Mouse (Mus musculus): ENCODE data around the gene Lama1. TPM values are rescaled to one million over a fixed set of nuclear protein-coding genes. Genes with fewer than 3 reads are reported as not detected.

Lama1 gene
- total RNA-seq, 1 experiment = 112 TPM

DNA sequence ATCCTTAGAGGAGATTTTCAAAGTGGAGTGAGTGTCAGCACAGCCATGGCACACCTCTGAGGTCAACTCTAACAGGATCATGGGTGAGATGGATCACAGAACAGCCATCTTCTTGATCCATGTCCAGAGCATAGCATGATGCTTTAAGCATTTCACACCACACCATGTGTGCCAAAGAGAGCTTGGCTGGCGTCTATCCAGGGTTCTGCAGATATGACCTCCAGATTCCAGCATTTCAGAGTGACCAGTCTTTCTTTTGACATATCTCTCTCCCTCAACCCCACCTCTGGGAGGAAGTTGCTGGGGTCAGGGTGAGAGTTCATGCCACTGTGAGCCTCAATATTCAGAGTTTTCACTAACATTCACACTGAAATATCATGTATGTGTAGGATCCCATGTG, 18.5 kb upstream of the Lama1 start:
- in situ Hi-C loops (cut with MboI; ENCODE audit: low sequenced_read_pairs in 2 of 2, unreplicated experiment in 2 of 2) = no loop called here

DNA sequence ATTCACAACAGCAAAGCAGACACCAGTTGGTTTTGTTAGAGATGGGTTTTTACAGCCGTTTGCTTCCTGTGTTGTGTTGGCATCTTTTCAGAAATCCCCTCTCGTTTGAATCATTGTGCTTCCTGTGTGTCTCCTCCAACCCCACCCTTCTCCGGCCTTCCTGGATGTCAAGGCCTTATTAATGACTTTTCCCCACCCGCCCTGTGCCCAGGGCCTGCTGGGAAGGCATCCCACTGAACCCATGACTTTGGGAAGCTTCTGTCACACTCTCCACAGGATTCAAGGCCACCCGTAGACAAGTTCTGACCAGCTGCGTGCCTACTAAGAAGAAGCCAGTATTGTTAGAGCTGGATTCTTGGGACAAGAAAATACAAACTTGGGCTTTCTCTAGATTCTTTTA, 16.0 kb upstream of the Lama1 start:
- TF ChIP-seq HCFC1 (IDR thresholded peaks at IDR 0.05; ENCODE audit: borderline replicate concordance, insufficient read depth, low read length) (no peak), ZNF384 (IDR thresholded peaks at IDR 0.05; ENCODE audit: low read depth, low read length) (no peak), MAFK (IDR thresholded peaks at IDR 0.05; ENCODE audit: insufficient read depth, low read depth, low read length) (no peak), ZC3H11A (IDR thresholded peaks at IDR 0.05; ENCODE audit: borderline replicate concordance, low read depth, low read length) (no peak), CHD2 (IDR thresholded peaks at IDR 0.05; ENCODE audit: low read depth, low read length) (no peak)
- in situ Hi-C loops (cut with MboI; ENCODE audit: low sequenced_read_pairs in 2 of 2, unreplicated experiment in 2 of 2) = no loop called here
- Histone ChIP-seq H3K36me3 (ENCODE audit: control insufficient read depth, insufficient read depth, low read length, poor library complexity, severe bottlenecking) (no peaks in the 10 kb centered on the region), H3K4me3 (ENCODE audit: insufficient read depth in 1 of 2, low read depth in 1 of 2, low read length in 2 of 2, poor library complexity in 1 of 2, severe bottlenecking in 1 of 2) (no peak overlapping the region), H3K9me3 (ENCODE audit: control insufficient read depth, insufficient read depth, low read depth, low read length) (no peaks in the 10 kb centered on the region), H3K27ac (ENCODE audit: insufficient read depth, low read depth, low read length, poor library complexity, severe bottlenecking) (no peak overlapping the region), H3K9ac (ENCODE audit: insufficient read depth, low read depth, low read length, poor library complexity, severe bottlenecking) (no peak overlapping the region), H3K4me1 (ENCODE audit: control insufficient read depth in 2 of 2, insufficient read depth in 2 of 2, low read length in 2 of 2, poor library complexity in 1 of 2) (0 out of 4 replicates have a peak, but pooled peaks cover 0 to 2% of the 10 kb centered on the region in 2 experiments)
- no peak for DNase-seq (ENCODE audit: low read depth, low spot score)

More for the DNA sequence above, 18.5 kb upstream of the Lama1 start:
- H3K27ac ChIP-seq (ENCODE audit: insufficient read depth, low read depth, low read length, poor library complexity, severe bottlenecking) = no peak overlapping the region
- H3K4me1 ChIP-seq (ENCODE audit: control insufficient read depth in 2 of 2, insufficient read depth in 2 of 2, low read length in 2 of 2, poor library complexity in 1 of 2) = 0 out of 4 replicates have a peak, but pooled peaks cover 0 to 2% of the 10 kb centered on the region in 2 experiments
- no peak overlapping the region for H3K9ac ChIP-seq (ENCODE audit: insufficient read depth, low read depth, low read length, poor library complexity, severe bottlenecking)
- no peaks in the 10 kb centered on the region for H3K36me3 ChIP-seq (ENCODE audit: control insufficient read depth, insufficient read depth, low read length, poor library complexity, severe bottlenecking)
- no peak for DNase-seq (ENCODE audit: low read depth, low spot score)
- H3K9me3 ChIP-seq (ENCODE audit: control insufficient read depth, insufficient read depth, low read depth, low read length) = no peaks in the 10 kb centered on the region
- no peak overlapping the region for H3K4me3 ChIP-seq (ENCODE audit: insufficient read depth in 1 of 2, low read depth in 1 of 2, low read length in 2 of 2, poor library complexity in 1 of 2, severe bottlenecking in 1 of 2)
- TF ChIP-seq HCFC1 (IDR thresholded peaks at IDR 0.05; ENCODE audit: borderline replicate concordance, insufficient read depth, low read length) (no peak), ZC3H11A (IDR thresholded peaks at IDR 0.05; ENCODE audit: borderline replicate concordance, low read depth, low read length) (no peak), ZNF384 (IDR thresholded peaks at IDR 0.05; ENCODE audit: low read depth, low read length) (no peak)

DNA sequence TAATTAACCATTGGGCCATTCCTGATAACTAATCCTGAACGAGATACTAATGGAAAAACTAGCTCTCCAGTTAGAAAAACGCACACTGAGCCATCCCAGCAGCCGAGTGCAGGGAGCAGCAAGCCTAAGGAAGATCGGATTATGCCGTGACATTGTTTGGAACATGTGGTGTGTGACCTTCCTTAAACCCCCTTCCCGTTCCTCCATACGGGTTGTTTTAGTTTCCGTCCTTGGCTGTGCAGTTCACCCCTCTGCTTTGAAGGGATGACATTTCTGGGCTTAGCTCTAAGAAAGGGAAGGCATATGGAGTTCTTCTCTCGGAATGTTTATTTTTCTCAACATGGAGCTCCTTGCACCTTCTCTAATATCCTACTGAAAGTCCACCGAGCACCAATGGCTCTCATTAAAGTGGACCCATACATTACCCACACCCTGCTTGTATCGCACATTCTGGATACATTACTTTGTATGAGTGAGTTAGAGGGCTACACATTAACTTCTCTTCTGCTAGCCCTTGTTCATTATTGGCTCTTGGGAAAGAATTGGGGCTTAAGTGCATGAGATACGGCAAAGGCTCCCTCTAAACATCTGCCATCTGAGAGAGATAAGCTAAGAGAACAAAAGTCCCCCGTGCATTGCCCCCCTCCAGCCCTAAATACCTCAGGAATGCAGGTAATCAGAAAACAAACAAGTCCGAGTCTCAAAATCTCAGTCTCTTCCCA, 11.9 kb upstream of the Lama1 start:
- DNase-seq (ENCODE audit: low read depth, low spot score) = no peak
- no peak for TF ChIP-seq ZC3H11A (IDR thresholded peaks at IDR 0.05; ENCODE audit: borderline replicate concordance, low read depth, low read length)
- no peak for TF ChIP-seq MAFK (IDR thresholded peaks at IDR 0.05; ENCODE audit: insufficient read depth, low read depth, low read length)
- TF ChIP-seq ZNF384 (IDR thresholded peaks at IDR 0.05; ENCODE audit: low read depth, low read length) = no peak
- no peak for TF ChIP-seq HCFC1 (IDR thresholded peaks at IDR 0.05; ENCODE audit: borderline replicate concordance, insufficient read depth, low read length)
- TF ChIP-seq CHD2 (IDR thresholded peaks at IDR 0.05; ENCODE audit: low read depth, low read length) = no peak
- in situ Hi-C loops (cut with MboI; ENCODE audit: low sequenced_read_pairs in 2 of 2, unreplicated experiment in 2 of 2) = no loop called here
- Histone ChIP-seq H3K4me3 (ENCODE audit: insufficient read depth in 1 of 2, low read depth in 1 of 2, low read length in 2 of 2, poor library complexity in 1 of 2, severe bottlenecking in 1 of 2) (no peak overlapping the region), H3K9ac (ENCODE audit: insufficient read depth, low read depth, low read length, poor library complexity, severe bottlenecking) (no peak overlapping the region), H3K9me3 (ENCODE audit: control insufficient read depth, insufficient read depth, low read depth, low read length) (no peaks in the 10 kb centered on the region), H3K36me3 (ENCODE audit: control insufficient read depth, insufficient read depth, low read length, poor library complexity, severe bottlenecking) (no peaks in the 10 kb centered on the region), H3K27ac (ENCODE audit: insufficient read depth, low read depth, low read length, poor library complexity, severe bottlenecking) (no peak overlapping the region), H3K4me1 (ENCODE audit: control insufficient read depth in 2 of 2, insufficient read depth in 2 of 2, low read length in 2 of 2, poor library complexity in 1 of 2) (0 out of 4 replicates have a peak, but pooled peaks cover 0 to 2% of the 10 kb centered on the region in 2 experiments)

DNA sequence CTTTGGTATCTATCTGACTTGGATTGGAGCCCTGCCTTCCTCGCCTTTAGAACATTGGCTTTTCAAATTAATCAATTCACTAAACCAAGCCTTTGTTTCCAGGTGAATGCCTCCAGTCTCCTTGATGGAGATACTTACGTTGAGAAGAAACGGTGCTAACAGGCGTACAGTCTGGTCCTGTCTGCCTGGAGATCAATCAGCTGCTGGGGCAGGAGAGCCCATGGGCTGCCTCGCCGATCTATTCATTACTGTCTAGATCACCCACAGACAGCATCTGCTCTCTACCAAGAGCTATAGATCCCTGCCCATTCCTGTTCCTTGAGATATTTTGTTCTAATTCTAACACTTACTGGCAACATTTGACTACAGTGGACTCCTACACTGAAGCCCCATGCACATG, 9.6 kb upstream of the Lama1 start:
- Histone ChIP-seq H3K9me3 (ENCODE audit: control insufficient read depth, insufficient read depth, low read depth, low read length) (no peaks in the 10 kb centered on the region), H3K4me3 (ENCODE audit: insufficient read depth in 1 of 2, low read depth in 1 of 2, low read length in 2 of 2, poor library complexity in 1 of 2, severe bottlenecking in 1 of 2) (no peak overlapping the region), H3K36me3 (ENCODE audit: control insufficient read depth, insufficient read depth, low read length, poor library complexity, severe bottlenecking) (no peaks in the 10 kb centered on the region), H3K4me1 (ENCODE audit: control insufficient read depth in 2 of 2, insufficient read depth in 2 of 2, low read length in 2 of 2, poor library complexity in 1 of 2) (no peaks in the 10 kb centered on the region; a peak in 1 of 4 replicates), H3K27ac (ENCODE audit: insufficient read depth, low read depth, low read length, poor library complexity, severe bottlenecking) (no peak overlapping the region), H3K9ac (ENCODE audit: insufficient read depth, low read depth, low read length, poor library complexity, severe bottlenecking) (no peak overlapping the region)
- in situ Hi-C loops (cut with MboI; ENCODE audit: low sequenced_read_pairs in 2 of 2, unreplicated experiment in 2 of 2) = no loop called here
- DNase-seq (ENCODE audit: low read depth, low spot score) = no peak
- TF ChIP-seq ZNF384 (IDR thresholded peaks at IDR 0.05; ENCODE audit: low read depth, low read length) (no peak), CHD2 (IDR thresholded peaks at IDR 0.05; ENCODE audit: low read depth, low read length) (no peak), MAFK (IDR thresholded peaks at IDR 0.05; ENCODE audit: insufficient read depth, low read depth, low read length) (no peak), HCFC1 (IDR thresholded peaks at IDR 0.05; ENCODE audit: borderline replicate concordance, insufficient read depth, low read length) (no peak), ZC3H11A (IDR thresholded peaks at IDR 0.05; ENCODE audit: borderline replicate concordance, low read depth, low read length) (no peak)
